Mouse (Mus musculus) thymus, postnatal 4 days (tissue): ENCODE results near the gene Gcdh.
A peak's percentile ranks its signal among the peaks of the same experiment; 100 is the strongest.

Experiments
- DNase-seq: peaks from one replicate; pipeline ENCODE4 v3.0.0; 2021

Gene Gcdh

DNA sequence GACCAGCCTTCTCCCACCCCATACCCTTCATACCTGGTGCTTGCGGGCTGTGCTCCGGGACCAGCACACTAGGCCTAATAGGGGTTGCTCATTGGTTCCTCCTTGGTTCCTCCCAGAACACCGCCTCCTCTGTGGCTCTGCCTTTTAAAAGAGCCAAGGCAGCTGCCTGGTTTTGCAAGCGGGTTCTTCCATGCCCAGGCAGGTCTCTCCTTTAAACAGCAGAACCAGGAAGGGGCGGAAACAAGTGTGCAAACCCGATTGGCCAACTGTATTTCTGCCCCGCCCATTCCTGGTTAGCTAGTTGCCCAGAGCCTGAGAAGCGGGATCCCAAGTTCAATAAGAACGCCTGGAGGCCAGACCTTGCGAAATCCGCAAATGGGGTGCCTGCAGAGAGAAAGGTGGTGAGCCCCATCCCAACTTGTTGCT lies at the start of gene Gcdh:
Gcdh (minus strand) TSS at position 213 of the 426 bp plus-strand sequence.
- DNase-seq = peak; percentile 85

DNA sequence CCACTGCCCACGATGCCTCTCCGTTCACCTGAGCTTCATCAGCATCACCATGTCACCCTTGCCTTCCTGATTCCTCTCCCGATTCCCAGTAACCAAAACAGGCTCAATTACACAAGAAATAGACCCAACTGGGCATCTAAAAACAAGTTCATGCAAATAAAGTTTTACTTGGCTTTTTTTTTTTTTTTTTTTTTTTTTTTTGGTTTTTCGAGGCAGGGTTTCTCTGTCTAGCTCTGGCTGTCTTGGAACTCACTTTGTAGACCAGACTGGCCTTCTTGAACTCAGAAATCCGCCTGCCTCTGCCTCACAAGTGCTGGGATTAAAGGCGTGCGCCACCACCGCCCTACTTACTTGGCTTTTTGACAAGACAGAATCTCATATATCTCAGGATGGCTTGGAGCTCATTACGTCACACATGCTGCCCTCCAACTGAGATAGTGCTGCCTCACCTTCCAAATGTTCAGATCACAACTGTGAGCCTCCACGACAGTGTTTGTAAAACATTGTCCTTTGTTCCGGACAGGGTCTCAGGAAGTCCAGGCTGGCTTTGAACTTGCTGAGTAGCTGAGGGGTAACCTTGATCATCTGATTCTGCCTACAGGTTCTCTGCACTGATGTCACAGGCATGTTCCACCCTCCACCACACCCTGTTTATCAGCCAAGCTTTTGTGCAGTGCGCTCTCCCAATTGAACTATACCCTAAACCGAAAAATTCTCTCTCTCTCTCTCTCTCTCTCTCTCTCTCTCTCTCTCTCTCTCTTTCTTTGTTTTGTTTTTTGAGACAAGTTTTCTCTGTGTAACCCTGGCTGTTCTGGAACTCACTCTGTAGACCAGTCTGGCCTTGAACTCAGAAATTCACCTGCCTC lies 44.1 kb upstream of the Gcdh start:
- DNase-seq = no peak

DNA sequence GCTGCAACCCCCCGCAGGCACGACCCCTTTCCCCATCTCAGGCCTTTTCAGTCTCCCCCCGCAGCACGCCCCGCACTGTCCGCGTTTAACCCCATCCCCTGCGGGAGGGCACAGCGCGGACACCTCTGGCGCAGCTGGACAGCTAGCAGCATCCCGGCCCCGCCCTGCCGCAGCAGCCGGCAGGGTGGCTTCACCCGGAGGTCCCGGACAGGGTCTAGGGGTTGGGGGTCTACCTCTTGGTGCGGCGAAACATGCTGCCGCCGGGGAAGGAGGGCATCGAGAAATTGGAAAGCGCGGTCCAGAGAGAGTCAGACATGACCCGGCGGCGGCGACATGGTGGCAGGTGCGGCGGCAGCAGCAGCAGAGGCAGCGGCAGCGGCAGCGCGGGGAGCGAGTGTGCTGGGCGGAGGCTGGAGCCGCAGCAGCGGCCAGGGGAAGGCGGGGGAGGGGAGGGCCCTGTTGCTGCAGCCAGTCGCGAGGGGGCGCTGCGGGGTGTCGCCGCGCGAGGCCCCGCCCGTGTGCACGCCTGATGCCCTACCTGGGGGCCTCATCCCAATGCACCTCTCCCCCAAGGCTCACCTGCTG lies 43.3 kb upstream of the Gcdh start, which contains the start of gene Mast1:
Mast1 (minus strand) TSS at position 398 of the 585 bp plus-strand sequence.
- peak; percentile 80 for DNase-seq

DNA sequence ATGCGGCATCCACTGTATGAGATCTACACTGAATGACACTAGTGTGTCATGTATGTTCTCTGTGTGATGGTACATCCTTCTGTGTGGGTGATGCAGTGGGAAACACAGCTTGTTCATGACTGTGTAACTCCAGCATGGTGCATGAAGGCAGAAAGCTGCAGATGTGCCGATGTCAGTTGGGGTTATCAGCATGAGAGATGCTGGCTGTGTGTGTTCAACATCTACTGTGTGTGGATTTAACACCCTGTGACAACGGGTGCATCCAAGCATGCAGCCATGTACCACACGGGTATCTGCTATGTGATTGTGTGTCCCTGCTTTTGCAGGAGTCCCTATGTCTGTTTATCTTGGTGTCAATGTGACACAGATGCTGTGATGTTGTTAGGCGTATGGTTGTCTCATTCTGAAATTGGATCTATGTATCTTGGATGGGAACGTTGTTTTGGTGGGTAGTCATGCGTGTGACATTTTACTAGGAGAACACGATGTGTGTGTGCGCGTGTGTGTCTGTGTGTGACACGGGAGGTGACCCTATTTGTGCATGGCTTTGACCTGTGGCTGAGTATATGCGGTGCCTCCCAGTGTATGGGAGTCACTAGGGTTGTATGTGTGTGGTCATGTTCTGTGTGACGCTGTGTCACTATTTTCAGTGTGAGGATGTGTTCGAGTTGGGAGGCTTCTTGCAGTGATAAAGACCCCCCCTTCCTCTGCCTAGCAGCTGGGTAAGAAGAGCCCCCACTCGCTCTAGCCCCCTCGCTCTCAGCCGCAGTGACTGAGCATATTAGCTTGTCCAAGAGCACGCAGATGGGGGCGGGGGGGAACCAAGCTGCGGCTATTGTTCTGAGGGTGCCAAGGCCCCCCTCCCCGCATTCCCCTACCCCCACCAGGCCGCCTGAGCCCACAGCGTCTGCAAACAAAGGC lies 42.6 kb upstream of the Gcdh start:
- no peak for DNase-seq

DNA sequence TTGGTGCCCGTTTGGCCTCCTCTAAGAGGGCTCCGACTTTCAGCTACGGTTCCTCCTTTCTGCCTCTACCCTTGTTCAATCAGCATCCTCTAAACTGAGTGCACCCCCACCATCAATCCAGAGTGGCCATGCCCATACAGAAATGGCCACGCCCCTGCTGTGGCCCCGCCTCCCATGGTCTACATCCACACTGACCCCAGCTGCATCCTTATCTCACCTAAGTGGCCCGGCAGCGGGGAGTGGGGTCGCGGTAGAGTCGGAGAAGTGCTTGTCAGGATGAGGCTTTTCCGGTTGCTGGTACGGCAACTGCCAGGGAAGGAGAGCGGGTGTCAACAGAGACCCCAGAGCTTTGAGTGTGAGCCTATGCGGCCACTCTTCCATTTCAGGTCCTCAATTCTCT lies 41.8 kb upstream of the Gcdh start:
- no peak for DNase-seq

DNA sequence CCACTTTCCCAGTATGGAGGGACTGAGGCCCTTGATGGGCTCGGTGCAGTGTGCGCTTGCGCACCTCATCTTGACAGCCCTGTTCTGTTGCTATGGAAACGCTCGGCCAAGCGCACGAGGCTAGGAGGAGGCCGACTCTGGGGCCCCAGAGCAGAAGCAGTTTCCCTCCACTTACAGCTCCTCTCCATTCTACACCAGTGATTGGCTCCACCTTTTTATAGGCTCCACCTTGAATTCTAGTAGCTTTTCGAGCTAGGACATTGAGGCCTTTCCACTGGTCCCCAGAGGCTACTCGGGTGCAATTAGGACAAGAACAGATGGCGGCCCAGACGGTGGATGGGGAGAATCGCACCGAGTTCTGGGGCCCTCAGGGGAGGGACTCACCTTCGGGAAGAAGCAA lies 41.1 kb upstream of the Gcdh start:
- DNase-seq = no peak

DNA sequence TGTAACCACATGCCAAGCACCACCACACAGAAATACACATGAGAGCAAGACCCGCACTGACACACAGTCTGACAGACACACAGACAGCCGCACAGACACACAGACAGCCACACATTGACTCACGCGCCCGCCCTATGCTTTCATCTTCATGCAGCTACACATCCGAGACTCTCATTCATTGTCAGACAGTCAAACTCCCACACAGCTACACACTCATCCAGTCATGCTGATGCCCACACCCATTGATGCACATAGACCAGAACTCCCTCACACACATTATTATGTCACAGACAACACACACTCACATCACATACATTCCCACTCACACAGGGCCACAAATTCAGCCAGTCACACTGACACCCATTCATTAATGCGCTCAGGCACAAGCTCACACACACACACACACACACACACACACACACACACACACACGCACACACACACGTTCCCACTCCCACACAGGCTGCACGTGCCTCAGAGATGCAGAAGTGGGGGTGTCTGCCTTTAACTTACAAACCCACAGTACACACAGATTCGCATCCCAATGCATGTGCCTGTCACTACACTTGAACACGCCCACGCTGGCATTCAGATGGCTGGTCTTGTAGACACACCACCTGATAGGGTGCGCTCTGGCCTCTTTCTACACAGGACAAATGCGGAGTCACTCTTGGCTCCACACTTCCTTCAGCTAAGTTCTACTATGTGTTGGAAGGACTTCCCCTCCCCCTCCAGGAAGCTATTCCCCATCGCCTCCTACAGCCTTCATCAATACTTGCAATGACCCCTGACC lies 40.2 kb upstream of the Gcdh start:
- DNase-seq = no peak

DNA sequence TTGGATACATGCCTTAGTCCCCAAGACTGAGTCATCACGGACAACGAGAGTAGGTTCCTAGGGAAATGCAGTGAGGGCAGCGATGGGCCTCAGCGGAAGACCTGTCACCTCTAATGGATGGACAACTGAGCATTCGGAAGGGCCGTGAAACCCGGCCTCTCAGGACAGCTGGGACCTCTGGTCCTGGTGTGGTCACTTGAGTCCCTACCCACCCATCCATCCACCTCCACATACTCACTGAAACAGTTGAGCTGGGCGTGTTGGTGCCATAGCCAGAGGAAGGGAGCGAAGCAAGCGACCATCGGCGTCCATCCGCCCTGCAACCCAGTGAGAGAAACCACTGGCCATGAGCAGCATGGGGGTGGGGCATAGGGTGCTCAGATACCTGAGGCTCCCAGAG lies 36.9 kb upstream of the Gcdh start:
- DNase-seq = no peak

DNA sequence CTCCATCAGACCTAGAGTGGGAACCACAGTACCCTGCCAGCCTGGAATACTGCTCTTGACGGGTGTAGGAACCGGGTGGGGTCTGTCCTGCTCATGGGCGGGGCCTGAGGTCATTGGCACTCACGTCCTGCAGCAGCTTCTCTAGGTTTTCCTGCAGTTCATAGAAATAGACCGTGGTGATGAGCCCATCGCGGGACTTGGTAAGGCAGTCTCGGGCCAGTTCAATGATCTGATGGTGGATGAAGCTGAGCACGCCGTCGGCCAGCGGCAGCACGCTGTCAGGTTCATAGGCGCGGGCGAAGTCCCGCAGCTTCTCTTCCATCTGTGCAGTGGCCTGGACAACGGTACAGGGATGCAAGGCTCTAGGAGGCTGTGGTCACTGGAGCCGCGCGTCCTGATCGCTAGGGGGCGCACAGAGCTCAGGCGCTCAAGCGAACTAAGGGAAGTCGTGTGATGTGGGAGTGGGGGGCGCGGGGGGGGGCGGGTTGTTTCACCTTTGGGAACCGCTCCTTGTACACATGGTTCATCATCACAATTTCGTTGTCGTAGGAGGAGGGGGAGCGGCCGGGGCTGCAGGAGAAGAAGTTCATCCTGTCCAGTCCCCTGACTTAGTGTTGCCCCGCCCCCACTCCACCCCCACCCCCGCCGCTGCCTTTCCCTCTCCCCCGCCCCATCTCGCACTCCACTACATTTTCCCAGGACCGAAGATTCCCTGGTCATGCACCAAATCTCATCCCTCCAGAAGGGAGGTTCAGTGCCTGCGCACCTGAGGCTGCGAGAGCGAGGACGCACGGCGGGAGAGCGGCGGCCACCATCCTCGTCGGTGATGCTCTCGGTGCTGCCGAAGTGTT lies 35.0 kb upstream of the Gcdh start:
- peak; percentile 81 for DNase-seq

DNA sequence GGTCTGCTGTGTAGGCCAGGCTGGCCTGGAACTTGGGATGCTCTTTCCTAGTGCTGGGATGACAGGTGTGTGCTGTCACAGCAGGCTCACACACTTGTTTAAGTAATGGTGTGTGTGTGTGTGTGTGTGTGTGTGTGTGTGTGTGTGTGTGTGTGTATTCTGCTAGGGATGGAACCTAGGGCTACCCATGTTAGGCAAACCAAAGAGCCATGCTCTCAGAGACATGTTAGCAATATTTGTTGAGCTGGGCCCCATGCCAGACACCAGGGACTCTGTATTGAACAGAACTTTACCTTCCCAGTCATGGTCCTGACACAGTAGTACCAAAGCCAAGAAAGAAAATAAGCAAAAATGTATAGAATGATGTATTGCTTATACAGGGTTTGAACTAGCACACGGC lies 33.8 kb upstream of the Gcdh start:
- no peak for DNase-seq

DNA sequence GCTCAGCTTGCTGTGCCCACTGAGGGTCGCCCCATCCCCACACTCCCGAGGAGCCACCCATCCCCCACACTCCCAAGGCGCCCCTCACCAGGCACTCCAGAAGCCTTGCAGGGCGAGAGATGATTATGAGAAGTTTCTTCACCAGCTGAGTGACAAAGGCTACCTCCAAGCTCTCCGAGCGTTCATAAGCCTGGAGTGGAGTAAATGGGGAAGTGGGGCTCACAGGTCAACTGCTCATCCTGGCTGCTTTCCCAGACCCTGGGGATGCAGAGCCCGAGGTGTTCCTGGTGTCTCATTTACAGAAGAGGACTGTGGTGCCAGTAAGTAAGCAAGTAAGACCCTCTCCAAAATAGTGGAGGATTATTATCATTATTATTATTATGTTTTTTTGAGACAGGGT lies 31.8 kb upstream of the Gcdh start:
- no peak for DNase-seq

DNA sequence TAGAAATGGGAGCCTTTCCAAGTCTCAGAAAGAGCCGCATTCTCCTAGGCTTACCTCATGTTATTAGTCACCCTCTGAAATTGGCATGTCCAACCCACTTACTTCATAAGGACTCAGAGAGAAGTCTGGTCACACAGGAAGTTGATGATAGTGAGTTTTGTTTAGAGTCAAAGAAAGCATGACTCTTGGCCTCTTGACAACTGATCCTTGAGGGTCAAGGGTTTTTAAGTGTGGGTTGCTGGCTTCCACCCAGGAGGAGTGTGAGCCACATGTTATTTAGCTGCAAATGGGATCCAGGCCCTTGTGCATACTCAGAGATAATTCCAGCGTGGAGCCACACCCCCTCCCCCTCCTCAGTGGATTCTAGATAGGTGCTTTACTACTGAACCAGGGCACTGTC lies 27.9 kb upstream of the Gcdh start:
- no peak for DNase-seq

DNA sequence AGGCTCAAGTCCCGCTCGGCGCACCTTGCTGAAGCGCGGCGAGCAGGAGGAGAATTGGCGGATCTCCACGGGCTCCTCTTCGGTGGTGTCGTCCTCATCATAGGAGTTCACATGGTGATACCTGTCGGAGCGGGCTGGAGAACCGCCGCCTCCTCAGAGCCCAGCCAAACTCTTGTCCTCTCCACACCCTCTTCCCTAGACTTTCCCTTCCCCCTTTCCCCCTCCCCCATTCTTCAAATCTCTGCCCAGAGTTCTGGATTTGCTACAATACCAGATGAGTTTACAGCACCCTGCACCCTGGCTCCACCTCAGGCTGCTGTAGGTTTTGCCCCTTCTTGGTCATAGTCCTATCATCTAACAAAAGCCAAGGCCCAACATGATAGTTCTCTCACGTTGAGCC lies 24.9 kb upstream of the Gcdh start:
- no peak for DNase-seq

DNA sequence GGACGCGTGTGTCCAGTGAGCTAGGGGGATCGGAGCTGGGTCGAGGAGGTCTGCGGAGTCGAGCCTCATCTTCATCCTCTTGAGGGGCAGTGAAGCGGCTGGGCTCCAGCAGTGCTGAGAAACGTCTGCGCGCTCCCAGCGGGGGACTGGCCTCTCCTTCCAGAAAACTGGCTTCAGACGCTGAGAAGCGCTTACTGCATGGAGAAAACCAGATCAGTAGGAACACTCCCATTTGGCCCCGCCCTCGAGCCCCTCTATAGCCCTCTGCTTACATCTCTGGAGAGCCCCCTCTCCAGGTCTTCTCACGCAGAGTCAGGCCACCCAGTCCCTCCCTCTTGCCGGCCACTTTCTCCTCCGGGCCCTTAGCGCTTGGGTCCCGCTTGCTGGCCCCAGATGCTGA lies 24.1 kb upstream of the Gcdh start:
- DNase-seq = no peak

DNA sequence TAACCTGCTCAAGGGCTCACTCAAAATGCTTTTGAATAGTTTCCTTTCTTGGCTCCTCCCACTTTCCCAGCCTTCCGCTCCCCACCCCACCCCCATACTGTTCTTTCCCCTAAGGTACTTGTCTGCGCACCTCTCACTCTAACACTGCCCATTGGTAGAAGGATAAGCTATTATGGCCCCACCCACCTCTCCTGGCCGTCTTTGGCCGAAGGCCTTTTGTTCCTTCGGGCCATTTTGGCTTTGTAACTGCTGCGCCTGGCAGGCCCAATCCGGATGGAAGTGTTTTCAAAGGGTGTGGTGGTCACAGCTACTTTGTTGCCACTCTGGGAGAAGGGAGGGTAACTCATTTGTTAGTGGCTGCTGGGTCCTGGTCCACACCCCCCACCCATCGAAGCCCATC lies 21.5 kb upstream of the Gcdh start:
- DNase-seq = no peak

DNA sequence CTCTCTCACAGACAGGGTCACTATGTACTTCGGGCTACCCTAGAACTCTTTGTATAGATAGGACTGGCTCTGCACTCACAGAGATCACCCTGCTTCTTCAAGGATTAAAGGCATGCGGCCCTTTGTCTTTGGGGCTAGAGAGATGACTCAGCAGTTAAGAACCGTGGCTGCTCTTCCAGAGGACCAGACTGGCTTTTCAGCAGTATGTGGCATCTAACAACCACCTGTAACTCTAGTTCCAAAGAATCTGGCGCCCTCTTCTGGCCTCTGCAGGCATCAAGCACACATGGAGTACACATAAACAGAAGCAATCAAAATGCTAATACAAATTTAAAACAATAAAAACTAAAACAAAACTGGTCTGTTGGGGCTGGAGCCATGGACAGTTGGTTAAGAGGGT lies 20.2 kb upstream of the Gcdh start:
- DNase-seq = peak; percentile 69

DNA sequence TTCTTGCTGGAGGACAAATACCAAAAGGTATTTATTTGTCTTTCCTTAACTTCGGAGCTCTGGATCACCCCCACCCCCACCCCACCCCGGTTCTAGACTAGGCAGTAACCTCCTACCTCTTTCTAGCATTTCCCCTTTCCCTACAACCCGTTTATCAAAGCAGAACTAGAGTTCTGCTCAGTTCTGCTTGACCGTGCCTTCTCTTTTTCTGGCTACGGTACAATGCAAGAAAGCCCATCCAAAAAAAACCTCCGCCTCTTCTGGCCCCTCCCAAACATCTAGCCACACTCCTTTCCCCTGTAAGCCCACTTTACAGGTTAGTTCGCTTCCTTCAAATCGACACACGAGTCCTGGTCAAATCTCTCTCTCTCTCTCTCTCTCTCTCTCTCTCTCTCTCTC lies 19.8 kb upstream of the Gcdh start:
- DNase-seq = no peak

DNA sequence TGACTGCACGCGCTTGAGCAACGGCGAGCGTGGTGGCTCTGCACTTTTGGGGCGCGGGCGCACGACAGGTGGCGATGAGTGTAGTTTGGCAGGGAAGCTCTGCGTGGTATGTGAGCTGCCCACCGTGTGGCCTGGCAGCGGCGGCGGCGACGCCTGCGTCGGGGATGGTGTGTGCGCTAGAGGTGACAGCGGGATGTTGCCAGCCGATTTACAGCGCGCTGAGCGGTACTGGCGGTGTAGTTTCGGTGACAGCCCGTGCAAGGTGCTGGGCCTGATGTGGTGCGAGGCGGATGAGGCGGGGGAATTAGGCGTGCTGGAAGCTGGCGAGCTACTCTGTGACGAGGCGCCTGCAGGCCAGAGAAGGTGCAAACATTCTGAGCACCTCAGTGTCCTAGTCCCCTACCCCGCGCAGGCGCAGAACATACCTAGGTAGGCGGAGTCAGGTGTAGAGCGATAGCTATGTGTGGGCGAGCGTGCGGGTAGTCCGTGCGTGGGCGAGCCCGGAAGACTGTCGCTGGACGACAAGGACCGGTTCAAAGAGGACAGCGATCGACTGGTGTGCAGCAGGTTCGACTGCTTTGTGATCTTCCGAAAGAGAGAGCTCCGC lies 19.3 kb upstream of the Gcdh start:
- peak; percentile 83 for DNase-seq

DNA sequence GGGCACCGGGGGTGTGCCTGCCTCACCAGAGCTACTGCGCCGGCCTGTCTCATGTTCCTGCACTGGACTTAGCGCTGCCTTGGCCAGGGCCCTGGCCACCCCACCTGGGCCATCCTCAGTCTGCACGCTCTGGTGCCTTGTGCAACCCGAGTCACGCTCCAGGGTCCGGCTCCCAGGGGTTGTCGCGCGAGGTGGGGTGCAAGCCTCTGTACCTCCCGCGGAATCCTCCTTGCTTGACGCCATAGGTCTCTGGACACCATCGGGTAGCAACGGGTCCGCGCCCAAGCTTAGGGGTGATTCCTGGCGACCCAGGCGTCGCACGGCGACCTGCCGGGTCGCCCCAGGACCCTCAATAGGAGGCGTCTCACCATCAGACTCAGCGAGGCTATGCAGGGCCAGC lies 18.7 kb upstream of the Gcdh start:
- no peak for DNase-seq

DNA sequence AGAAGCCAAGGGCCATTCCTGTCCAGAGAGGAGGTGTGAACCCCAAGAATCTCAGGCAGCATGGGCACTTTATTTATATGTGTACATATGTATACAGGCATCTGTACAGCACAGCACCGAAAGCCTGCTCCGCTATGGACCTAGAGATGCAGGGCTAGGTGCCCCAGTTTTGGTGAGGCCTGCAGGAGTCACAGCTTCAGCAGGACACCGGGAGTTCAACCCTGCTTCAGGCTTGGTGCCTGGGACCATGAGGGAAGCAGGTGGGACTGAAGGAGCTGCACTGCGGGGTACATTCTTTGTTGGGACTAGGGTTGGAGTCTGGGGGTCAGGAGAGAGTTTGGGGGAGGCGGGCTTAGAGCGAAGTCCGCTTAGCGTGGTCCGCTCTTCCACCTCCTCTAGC lies 18.1 kb upstream of the Gcdh start:
- no peak for DNase-seq

DNA sequence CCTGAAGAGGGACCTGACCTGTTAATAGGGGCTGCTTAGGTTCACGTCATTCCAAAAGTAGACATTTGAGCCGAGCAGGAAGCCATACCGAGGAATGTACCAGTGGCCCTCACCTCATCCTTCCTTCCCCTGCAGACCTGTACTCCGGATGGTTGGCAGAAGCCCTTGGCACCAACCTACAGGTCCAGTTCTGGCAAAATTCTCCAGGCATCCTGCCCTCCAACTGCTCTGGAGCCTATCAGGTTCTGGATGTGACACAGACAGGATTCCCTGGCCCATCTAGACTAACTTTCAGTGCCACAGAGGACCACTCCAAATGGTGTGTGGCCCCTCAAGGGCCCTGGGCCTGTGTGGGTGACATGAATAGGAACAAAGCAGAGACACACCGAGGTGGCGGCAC lies 16.8 kb upstream of the Gcdh start:
- DNase-seq = no peak
